Mouse (Mus musculus): ENCODE data around the gene Ptpro.
"Not testable (repeated sequence)": the region's sequence is repeated elsewhere in the genome, so short reads cannot be mapped to it uniquely, and the experiment has no call there.

The Ptpro gene

GRCm38 (mm10) chr6:137455537-137456041, 203.5 kb downstream of the Ptpro start:
- DNase-seq (ENCODE audit: low spot score), result peak; percentile 77

- no peak for DNase-seq (ENCODE audit: low spot score)
These were observed 203.9 kb downstream of the Ptpro start for GRCm38 (mm10) chr6:137456064-137456463.

GRCm38 (mm10) chr6:137457210-137457609, 205.1 kb downstream of the Ptpro start:
- no peak for DNase-seq (ENCODE audit: low spot score)

- DNase-seq (ENCODE audit: low spot score), result no peak
These were observed 206.0 kb downstream of the Ptpro start for GRCm38 (mm10) chr6:137458136-137458535.

- DNase-seq (ENCODE audit: low spot score), result no peak
These were observed 211.7 kb downstream of the Ptpro start for GRCm38 (mm10) chr6:137463771-137464170.

- DNase-seq (ENCODE audit: low spot score), result no peak
These were observed 213.1 kb downstream of the Ptpro start for GRCm38 (mm10) chr6:137465253-137465652.

GRCm38 (mm10) chr6:137466256-137466655, 214.1 kb downstream of the Ptpro start:
- DNase-seq (ENCODE audit: low spot score), result no peak

GRCm38 (mm10) chr6:137467696-137468095, 215.6 kb downstream of the Ptpro start:
- no peak for DNase-seq (ENCODE audit: low spot score)

GRCm38 (mm10) chr6:137469541-137469940, 217.4 kb downstream of the Ptpro start:
- DNase-seq (ENCODE audit: low spot score), result no peak

- no peak for DNase-seq (ENCODE audit: low spot score)
These were observed 218.9 kb downstream of the Ptpro start for GRCm38 (mm10) chr6:137470901-137471598.

- DNase-seq (ENCODE audit: low spot score), result no peak
These were observed 220.0 kb downstream of the Ptpro start for GRCm38 (mm10) chr6:137472129-137472528.

- no peak for DNase-seq (ENCODE audit: low spot score)
These were observed 221.3 kb downstream of the Ptpro start for GRCm38 (mm10) chr6:137473433-137473832.

GRCm38 (mm10) chr6:137475695-137476094, 223.6 kb downstream of the Ptpro start:
- not testable (repeated sequence) for DNase-seq (ENCODE audit: low spot score)

- no peak for DNase-seq (ENCODE audit: low spot score)
These were observed 230.8 kb downstream of the Ptpro start for GRCm38 (mm10) chr6:137482891-137483290.

- DNase-seq (ENCODE audit: low spot score), result peak; percentile 81
These were observed 235.3 kb downstream of the Ptpro start for GRCm38 (mm10) chr6:137487443-137487842.

- no peak for DNase-seq (ENCODE audit: low spot score)
These were observed 238.0 kb downstream of the Ptpro start for GRCm38 (mm10) chr6:137490115-137490514.

- no peak for DNase-seq (ENCODE audit: low spot score)
These were observed 239.5 kb downstream of the Ptpro start for GRCm38 (mm10) chr6:137491659-137492058.

- no peak for DNase-seq (ENCODE audit: low spot score)
These were observed 240.5 kb downstream of the Ptpro start for GRCm38 (mm10) chr6:137492582-137492981.

- DNase-seq (ENCODE audit: low spot score), result no peak
These were observed 241.4 kb downstream of the Ptpro start for GRCm38 (mm10) chr6:137493211-137494135.

- no peak for DNase-seq (ENCODE audit: low spot score)
These were observed 242.0 kb downstream of the Ptpro start for GRCm38 (mm10) chr6:137494136-137494475.

GRCm38 (mm10) chr6:137494801-137495200, 242.7 kb downstream of the Ptpro start:
- DNase-seq (ENCODE audit: low spot score), result no peak

GRCm38 (mm10) chr6:137495233-137495632, 243.1 kb downstream of the Ptpro start:
- DNase-seq (ENCODE audit: low spot score), result no peak

GRCm38 (mm10) chr6:137496562-137496961, 244.4 kb downstream of the Ptpro start:
- DNase-seq (ENCODE audit: low spot score), result no peak
